Mouse (Mus musculus): ENCODE results near the gene Plekha4.

DNA sequence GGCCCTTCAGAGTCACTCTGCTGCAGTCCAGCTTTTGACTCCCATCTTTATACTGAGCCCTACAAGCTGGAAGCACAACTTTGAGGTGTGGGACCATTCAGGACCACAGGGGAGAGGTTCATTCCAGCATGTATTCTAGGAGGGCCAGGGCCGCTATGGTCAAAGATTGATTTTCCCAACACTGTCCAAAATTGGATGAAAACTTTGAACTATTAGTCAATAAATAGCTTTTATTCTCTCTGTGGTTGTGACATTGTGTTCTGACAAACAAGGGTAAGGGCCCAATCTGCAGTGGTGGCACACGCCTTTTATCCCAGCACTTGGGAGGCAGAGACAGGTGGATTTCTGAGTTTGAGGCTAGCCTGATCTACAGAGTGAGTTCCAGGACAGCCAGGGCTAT, 27.9 kb downstream of the Plekha4 start:
- no peak for TF ChIP-seq CTCF (conservative IDR thresholded peaks at IDR 0.05; ENCODE audit: insufficient read depth, insufficient read length, low read depth, low read length)
- no peak for TF ChIP-seq POLR2A (IDR thresholded peaks at IDR 0.05; ENCODE audit: low read depth, low read length)

All from kidney, adult 2 months (tissue).